Mouse (Mus musculus) bone marrow macrophage, adult 2 months (primary cell): Measurements from ENCODE around the gene Scaper.

Source experiments
- CTCF ChIP-seq: IDR thresholded peaks from 2 replicates; pipeline ENCODE4 v1.5.1; 2012; ENCODE audit warnings: low read depth, mild to moderate bottlenecking, low read length, moderate library complexity
- POLR2A ChIP-seq: IDR thresholded peaks from 2 replicates; pipeline ENCODE4 v1.6.1; 2012; ENCODE audit warnings: mild to moderate bottlenecking, low read depth, low read length, borderline replicate concordance

DNA sequence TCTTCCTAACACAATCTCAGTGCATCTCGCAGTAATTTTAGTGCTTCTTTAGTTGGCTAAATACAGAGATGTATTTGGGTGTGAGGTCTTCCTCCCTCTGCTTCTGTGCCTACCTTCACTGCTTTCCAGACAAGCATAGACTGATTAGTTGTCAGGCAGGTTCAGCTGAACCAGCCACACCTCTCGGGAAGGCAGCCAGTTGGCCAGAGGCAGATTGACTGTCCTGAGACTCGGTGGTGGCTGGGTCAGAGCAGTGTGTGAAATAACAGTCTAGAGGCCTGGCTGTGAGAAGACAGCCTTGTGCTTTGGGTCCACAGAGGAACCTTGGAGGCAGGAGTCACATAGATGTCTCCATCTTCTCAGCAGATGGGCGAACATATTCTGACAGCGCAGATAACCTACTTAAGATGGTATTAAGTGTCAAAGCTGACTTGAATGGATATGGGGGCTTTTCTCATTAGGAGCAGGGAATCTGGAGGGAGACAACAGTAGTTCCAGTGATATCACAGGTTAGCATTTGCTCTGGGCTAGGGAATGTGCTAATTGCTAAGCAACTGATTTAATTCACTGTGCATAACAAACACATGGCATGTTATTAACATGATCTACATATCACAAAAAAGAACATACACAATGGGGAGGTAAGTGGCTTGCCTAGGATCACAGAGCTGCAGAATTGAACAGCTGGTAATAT lies 369.3 kb downstream of the Scaper start:
- TF ChIP-seq CTCF (no peak), POLR2A (no peak)
